Mouse (Mus musculus) forebrain, embryonic 11.5 days (tissue): ENCODE measurements around the gene Ngef. TPM values are rescaled to one million over a fixed set of nuclear protein-coding genes. Genes with fewer than 3 reads are reported as not detected.

Experiments
- ATAC-seq: fragments of 200-750 bp; cut with Nextera tagmentation; replicated peaks from 2 replicates; pipeline ENCODE4 v1.8.0; 2017; ENCODE audit warnings: moderate TSS enrichment; ENCODE audit not compliant: low FRiP score
- DNase-seq: peaks from one replicate; pipeline ENCODE4 v3.0.0-alpha.2; 2017; ENCODE audit warnings: low spot score
- H3K27ac ChIP-seq: fragments of 300-500 bp; sonication (generic); 2 replicates; pipeline ENCODE4 v1.5.1; 2014; ENCODE audit warnings: low read depth, low read length
- H3K27me3 ChIP-seq: fragments of 300-500 bp; sonication (generic); 2 replicates; pipeline ENCODE4 v1.6.1; 2014; ENCODE audit warnings: mild to moderate bottlenecking, low read length, mixed read lengths; ENCODE audit not compliant: control insufficient read depth, insufficient read depth
- H3K36me3 ChIP-seq: fragments of 300-500 bp; sonication (generic); 2 replicates; pipeline ENCODE4 v1.6.1; 2014; ENCODE audit warnings: mild to moderate bottlenecking, low read length, moderate library complexity, mixed read lengths; ENCODE audit not compliant: control insufficient read depth, insufficient read depth
- H3K4me1 ChIP-seq: fragments of 300-500 bp; sonication (generic); replicated peaks from 2 replicates; pipeline ENCODE4 v1.6.1; 2014; ENCODE audit warnings: low read length, mixed read lengths; ENCODE audit not compliant: control insufficient read depth, insufficient read depth
- H3K4me2 ChIP-seq: fragments of 300-500 bp; sonication (generic); 2 replicates; pipeline ENCODE4 v1.6.1; 2014; ENCODE audit warnings: low read depth, mild to moderate bottlenecking, low read length, moderate library complexity, mixed read lengths; ENCODE audit not compliant: severe bottlenecking
- H3K4me3 ChIP-seq: fragments of 300-500 bp; sonication (generic); 2 replicates; pipeline ENCODE4 v1.5.1; 2014; ENCODE audit warnings: low read depth, low read length
- H3K9ac ChIP-seq: fragments of 300-500 bp; sonication (generic); 2 replicates; pipeline ENCODE4 v1.6.1; 2014; ENCODE audit warnings: low read length
- H3K9me3 ChIP-seq: fragments of 300-500 bp; sonication (generic); 2 replicates; pipeline ENCODE4 v1.6.1; 2016; ENCODE audit warnings: low read length, mixed read lengths; ENCODE audit not compliant: control insufficient read depth
- WGBS: fragments of 180-500 bp; shearing (Covaris S2); extraction: QIAGEN DNeasy Blood & Tissue Kit; methylation state at CpG from one replicate; pipeline ENCODE4 v1.1.7; 2014; 5-methylcytosine and 5-hydroxymethylcytosine counted together
- polyA plus RNA-seq: library from polyadenylated mRNA; unstranded; fragments of >200 nt; fragmentation: Nextera tagmentation; extraction: Ambion mirVana; gene quantifications from 2 replicates; pipeline ENCODE4 v1.2.1, GENCODE M21; 2014

The Ngef gene
- polyA plus RNA-seq, 1 experiment from 2014 or later = 2.5 TPM

DNA sequence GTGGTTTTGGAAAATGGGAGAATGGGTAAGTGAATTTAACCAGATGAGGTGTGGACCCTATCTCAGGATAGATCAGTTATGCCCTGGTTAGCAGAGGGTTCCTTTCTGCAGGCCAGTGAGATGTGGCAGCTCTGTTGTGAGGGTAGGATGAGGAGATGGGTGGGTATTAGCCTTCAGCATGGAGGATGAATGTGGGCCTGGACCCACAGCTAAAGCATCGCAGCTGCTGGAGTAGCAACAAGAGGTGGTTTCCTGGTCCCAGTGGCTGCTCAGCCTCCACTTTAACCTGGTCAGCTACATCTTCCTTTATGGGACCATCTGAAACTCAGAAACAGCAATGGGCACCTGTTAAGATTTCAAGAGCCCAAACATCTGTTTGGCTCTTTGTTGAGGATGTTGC is 117.2 kb downstream of the Ngef start:
- no peak overlapping the region for H3K27ac ChIP-seq
- 87% methylated on average over 1 of the region's 1 CpGs for WGBS
- H3K9ac ChIP-seq = no peak overlapping the region
- H3K4me1 ChIP-seq = no peaks in the 10 kb centered on the region
- no peaks in the 10 kb centered on the region for H3K36me3 ChIP-seq
- ATAC-seq (no peak), DNase-seq (no peak)
- H3K4me2 ChIP-seq = no peak overlapping the region
- no peak overlapping the region for H3K4me3 ChIP-seq
- H3K27me3 ChIP-seq = no peaks in the 10 kb centered on the region
- no peaks in the 10 kb centered on the region for H3K9me3 ChIP-seq

DNA sequence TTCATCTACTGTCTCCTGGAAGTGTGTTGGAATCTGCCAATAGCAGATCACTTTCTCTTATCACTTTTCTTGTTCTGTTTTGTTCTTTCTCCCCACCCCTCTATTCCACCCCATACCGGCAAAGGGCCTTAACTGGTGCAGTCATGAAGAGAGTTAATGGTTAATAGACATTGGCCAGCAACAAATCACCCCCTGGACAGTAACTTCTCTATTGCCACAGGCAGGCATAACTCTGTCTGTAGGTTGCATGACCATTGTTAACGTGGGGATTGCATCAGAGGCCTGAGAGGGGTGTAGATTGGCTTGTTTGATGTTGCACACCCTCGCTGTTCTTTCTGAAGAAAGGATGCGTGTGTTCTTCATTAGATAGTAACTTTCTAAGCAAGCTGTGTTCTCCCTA is 124.2 kb downstream of the Ngef start:
- Histone ChIP-seq H3K9me3 (no peaks in the 10 kb centered on the region), H3K36me3 (no peaks in the 10 kb centered on the region), H3K9ac (no peak overlapping the region), H3K4me1 (no peaks in the 10 kb centered on the region), H3K4me2 (no peak overlapping the region), H3K27ac (no peak overlapping the region), H3K27me3 (no peaks in the 10 kb centered on the region), H3K4me3 (no peak overlapping the region)
- 90% methylated on average over 4 of the region's 4 CpGs for WGBS
- DNase-seq (no peak), ATAC-seq (no peak)

DNA sequence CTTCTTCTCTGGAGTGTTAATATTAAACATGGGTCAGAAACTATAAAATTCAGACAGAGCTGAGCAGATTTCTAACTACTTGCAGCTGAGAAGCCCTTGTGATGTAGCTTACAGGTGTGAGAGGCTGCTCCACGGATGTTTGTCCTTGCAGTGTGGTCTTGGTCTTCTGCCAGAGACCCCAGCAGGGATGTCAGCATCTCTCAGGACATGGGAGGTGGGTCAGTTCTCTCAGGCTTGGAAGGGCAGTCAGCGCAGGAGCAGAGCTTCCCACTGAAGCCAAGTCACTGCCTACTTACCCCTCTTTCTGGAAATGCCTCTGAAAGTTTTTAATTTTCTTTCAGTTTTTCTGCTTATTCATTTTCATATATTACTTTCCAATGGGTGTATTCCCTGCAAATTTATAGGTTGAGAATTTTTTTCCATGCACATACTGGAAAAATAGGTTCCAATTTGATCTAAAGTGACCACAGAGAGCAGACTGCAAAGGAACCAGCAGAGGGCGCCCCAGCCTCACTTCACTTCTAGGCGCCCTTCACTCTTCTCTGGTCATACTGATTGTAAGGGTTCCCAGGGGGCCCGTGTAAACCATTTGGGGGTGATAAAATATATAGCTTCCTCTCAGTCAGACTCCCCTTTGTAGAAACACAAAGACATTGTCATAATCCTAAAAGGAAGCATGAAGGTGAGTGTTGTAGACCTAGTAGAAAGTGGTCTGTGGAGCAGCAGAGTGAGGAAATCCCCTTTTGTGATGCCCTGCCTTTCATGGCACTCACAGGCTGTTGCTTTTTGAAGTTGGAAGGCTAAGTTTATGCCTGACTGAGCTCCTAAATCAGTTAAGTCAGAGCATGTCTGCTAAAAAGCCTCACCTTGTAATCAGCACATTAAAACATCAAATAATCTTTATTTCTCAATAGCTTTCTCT is 126.2 kb downstream of the Ngef start:
- Histone ChIP-seq H3K9me3 (no peaks in the 10 kb centered on the region), H3K27ac (no peak overlapping the region), H3K4me3 (no peak overlapping the region), H3K27me3 (no peaks in the 10 kb centered on the region), H3K4me2 (no peak overlapping the region), H3K36me3 (no peaks in the 10 kb centered on the region), H3K4me1 (no peaks in the 10 kb centered on the region), H3K9ac (no peak overlapping the region)
- ATAC-seq (no peak), DNase-seq (peak; percentile 79)
- 41% methylated on average over 5 of the region's 5 CpGs for WGBS

DNA sequence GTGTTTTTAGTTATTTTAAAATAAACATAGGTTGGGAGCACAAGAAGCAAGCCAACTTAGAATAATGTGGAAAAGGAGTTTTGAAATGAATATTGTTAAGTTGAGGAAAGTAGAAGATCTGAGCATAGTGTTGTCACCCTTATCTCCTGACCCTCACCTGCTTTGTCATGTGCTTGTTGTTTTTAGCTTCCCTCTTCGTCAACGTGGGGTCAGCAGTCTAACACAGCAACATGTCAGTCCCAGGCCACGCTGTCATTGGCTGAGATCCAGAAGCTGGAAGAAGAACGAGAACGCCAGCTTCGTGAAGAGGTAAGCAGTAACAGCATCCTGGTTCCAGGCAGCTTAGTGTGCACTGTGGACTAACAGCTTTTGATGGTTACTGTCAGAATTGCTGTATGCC is 137.1 kb downstream of the Ngef start:
- H3K4me1 ChIP-seq = no peaks in the 10 kb centered on the region
- no peak overlapping the region for H3K27ac ChIP-seq
- no peak overlapping the region for H3K4me3 ChIP-seq
- no peak overlapping the region for H3K4me2 ChIP-seq
- no peaks in the 10 kb centered on the region for H3K27me3 ChIP-seq
- DNase-seq = no peak
- no peak for ATAC-seq
- peaks cover 2% of the 10 kb centered on the region; the same call in 1 of the 2 replicates for H3K36me3 ChIP-seq
- WGBS = 91% methylated on average over 6 of the region's 6 CpGs
- H3K9ac ChIP-seq = no peak overlapping the region
- H3K9me3 ChIP-seq = no peaks in the 10 kb centered on the region

DNA sequence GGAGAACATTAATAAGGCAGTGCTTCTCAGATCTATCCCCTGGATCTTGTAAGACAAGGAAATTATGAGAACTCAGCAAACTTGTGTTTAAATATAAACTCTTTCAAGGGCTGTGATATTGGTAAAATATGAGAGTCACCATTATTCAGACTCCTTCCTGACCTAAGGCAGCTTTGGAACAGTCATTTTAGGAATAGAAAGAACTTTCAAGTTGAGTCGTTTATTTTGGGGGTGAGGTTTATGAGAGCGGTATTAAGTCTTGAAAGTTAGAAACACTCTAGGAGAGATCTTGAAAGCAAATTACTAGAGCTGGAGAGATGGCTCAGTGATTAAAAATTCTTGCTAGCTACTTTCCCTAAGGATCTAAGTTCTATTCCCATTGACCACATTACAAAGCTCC is 138.5 kb downstream of the Ngef start:
- DNase-seq (no peak), ATAC-seq (no peak)
- H3K27me3 ChIP-seq = no peaks in the 10 kb centered on the region
- no peaks in the 10 kb centered on the region for H3K4me1 ChIP-seq
- WGBS = 95% methylated on average over 2 of the region's 2 CpGs
- no peak overlapping the region for H3K27ac ChIP-seq
- H3K36me3 ChIP-seq = peaks cover 2% of the 10 kb centered on the region; the same call in 1 of the 2 replicates
- no peak overlapping the region for H3K4me2 ChIP-seq
- H3K9ac ChIP-seq = no peak overlapping the region
- no peak overlapping the region for H3K4me3 ChIP-seq
- no peaks in the 10 kb centered on the region for H3K9me3 ChIP-seq

Other genes starting within 250 kb of the Ngef start
- gene Gigyf2, start 246.9 kb downstream of the Ngef start, polyA plus RNA-seq = 53.1 and 55.8 TPM in 2 replicates
- 0.68 and 1.2 TPM in 2 replicates for gene Kcnj13, start 179.1 kb downstream of the Ngef start, polyA plus RNA-seq
- not detected in 2 replicates for gene Snorc, start 103.6 kb downstream of the Ngef start, polyA plus RNA-seq
- gene Neu2, start 64.0 kb downstream of the Ngef start, polyA plus RNA-seq = not detected in 2 replicates
- 3.6 and 5.0 TPM in 2 replicates for gene Inpp5d, start 46.4 kb upstream of the Ngef start, polyA plus RNA-seq
- gene Atg16l1, start 182.0 kb upstream of the Ngef start, polyA plus RNA-seq = 37.8 and 40.6 TPM in 2 replicates
- 2.3 and 2.7 TPM in 2 replicates for gene Sag, start 229.8 kb upstream of the Ngef start, polyA plus RNA-seq